Mouse (Mus musculus) kidney, embryonic 15.5 days (tissue): ENCODE results near the gene Olfr578. TPM values are rescaled to one million over a fixed set of nuclear protein-coding genes. Genes with fewer than 3 reads are reported as not detected.

Experiments
- ATAC-seq: fragments of 200-750 bp; cut with Nextera tagmentation; replicated peaks from 2 replicates; pipeline ENCODE4 v1.8.0; 2017; ENCODE audit warnings: moderate TSS enrichment; ENCODE audit not compliant: low FRiP score
- H3K27ac ChIP-seq: fragments of 300-500 bp; sonication (generic); 2 replicates; pipeline ENCODE4 v1.5.1; 2015; ENCODE audit warnings: mild to moderate bottlenecking, inconsistent platforms
- H3K27me3 ChIP-seq: fragments of 300-500 bp; sonication (generic); 2 replicates; pipeline ENCODE4 v1.6.1; 2015; ENCODE audit warnings: inconsistent platforms
- H3K36me3 ChIP-seq: fragments of 300-500 bp; sonication (generic); 2 replicates; pipeline ENCODE4 v1.6.1; 2015; ENCODE audit warnings: inconsistent platforms
- H3K4me1 ChIP-seq: fragments of 300-500 bp; sonication (generic); 2 replicates; pipeline ENCODE4 v1.6.1; 2015; ENCODE audit warnings: inconsistent platforms
- H3K4me2 ChIP-seq: fragments of 300-500 bp; sonication (generic); 2 replicates; pipeline ENCODE4 v1.6.1; 2015; ENCODE audit warnings: moderate library complexity, mild to moderate bottlenecking, inconsistent platforms
- H3K4me3 ChIP-seq: fragments of 300-500 bp; sonication (generic); replicated peaks from 2 replicates; pipeline ENCODE4 v1.5.1; 2015; ENCODE audit warnings: mild to moderate bottlenecking, inconsistent platforms
- H3K9ac ChIP-seq: fragments of 300-500 bp; sonication (generic); 2 replicates; pipeline ENCODE4 v1.6.1; 2015; ENCODE audit warnings: mild to moderate bottlenecking, inconsistent platforms
- H3K9me3 ChIP-seq: fragments of 300-500 bp; sonication (generic); replicated peaks from 2 replicates; pipeline ENCODE4 v1.6.1; 2016; ENCODE audit warnings: inconsistent platforms
- WGBS: fragments of 180-500 bp; shearing (Covaris S2); methylation state at CpG from one replicate; pipeline ENCODE4 v1.1.7; 2015; ENCODE audit warnings: mixed read lengths; 5-methylcytosine and 5-hydroxymethylcytosine counted together
- polyA plus RNA-seq: library from polyadenylated mRNA; unstranded; fragments of >200 nt; fragmentation: Nextera tagmentation; extraction: Ambion mirVana; gene quantifications from 2 replicates; pipeline ENCODE4 v1.2.1, GENCODE M21; 2015

Olfr578 gene
- polyA plus RNA-seq, result not detected in 2 replicates

DNA sequence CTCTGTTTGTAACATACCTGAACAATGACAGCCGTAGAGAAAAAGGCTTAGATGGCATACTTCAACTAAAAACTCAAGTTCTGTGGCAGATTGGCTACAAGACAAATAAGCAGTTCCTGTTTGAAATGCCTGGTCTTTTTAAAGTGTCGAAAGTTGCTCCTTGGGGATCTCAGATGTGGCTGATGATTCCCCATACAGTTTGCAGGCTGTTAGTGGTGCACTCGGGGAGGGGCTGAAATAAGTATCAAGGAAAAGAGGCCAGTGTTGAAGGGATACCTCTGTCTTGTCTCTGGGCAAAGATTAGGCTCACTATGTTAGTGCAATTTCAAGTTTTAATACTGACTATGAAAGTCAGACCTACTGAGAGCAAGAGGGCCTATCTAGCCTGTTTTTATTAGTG is at the start of gene Olfr578:
Gene Olfr578, minus strand, starts transcription at position 101 of the 400 bp plus-strand sequence.
- H3K4me1 ChIP-seq, result no peaks in the 10 kb centered on the region
- WGBS, result 77% methylated on average over 3 of the region's 3 CpGs
- no peak for ATAC-seq
- no peak within 1 kb of the TSS for H3K4me3 ChIP-seq
- H3K27me3 ChIP-seq, result no peaks in the 10 kb centered on the region
- no peak within 1 kb of the TSS for H3K4me2 ChIP-seq
- no peaks in the 10 kb centered on the region for H3K36me3 ChIP-seq
- no peaks in the 10 kb centered on the region for H3K9me3 ChIP-seq
- no peak within 1 kb of the TSS for H3K9ac ChIP-seq
- H3K27ac ChIP-seq, result no peak within 1 kb of the TSS

DNA sequence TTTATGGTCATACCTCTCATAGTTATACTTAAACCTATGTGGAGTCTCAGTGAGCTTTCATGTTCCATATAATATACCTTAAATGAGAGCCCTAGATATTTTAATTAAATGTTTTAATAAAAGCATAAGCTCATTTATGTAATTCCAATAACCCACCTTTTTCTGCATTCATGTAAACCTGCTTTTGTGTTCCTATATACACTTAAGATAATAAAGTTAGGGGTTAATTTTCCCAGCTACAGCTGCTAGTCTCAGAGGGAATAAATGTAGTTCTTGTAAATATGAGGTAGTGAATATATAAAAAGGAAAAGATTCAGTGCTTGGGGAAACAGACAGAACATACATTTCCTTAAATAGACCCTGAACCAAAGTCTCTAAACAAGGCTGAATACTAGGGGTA is 48.6 kb upstream of the Olfr578 start, which contains the start of gene Olfr582:
Gene Olfr582, plus strand, starts transcription at position 301 of the 400 bp plus-strand sequence.
- no peak for ATAC-seq
- Histone ChIP-seq H3K4me2 (no peak within 1 kb of the TSS), H3K9me3 (no peaks in the 10 kb centered on the region), H3K9ac (no peak within 1 kb of the TSS), H3K4me3 (no peak within 1 kb of the TSS), H3K36me3 (no peaks in the 10 kb centered on the region), H3K27me3 (no peaks in the 10 kb centered on the region), H3K4me1 (no peaks in the 10 kb centered on the region), H3K27ac (no peak within 1 kb of the TSS)

DNA sequence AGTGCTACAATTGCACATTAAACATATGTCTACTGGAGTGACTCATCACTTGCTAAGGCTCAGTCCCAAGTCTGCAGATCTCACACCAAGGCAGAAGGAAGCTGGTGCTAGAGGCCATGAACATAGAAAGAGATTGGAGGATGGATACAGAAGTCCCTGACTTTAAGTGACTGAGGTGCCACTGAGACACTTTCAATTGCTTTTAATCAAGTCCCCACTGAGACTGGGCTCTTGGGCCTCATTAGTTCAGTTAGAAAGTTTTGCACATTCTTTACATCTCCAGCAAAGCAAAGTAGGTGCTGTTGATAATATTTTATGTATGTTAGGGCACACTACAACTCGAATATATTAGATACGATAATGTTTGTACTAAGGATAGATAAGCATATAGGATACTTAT is 13.3 kb downstream of the Olfr578 start, which contains the start of gene Olfr577:
Gene Olfr577, minus strand, starts transcription at position 101 of the 400 bp plus-strand sequence.
- no peak within 1 kb of the TSS for H3K27ac ChIP-seq
- H3K36me3 ChIP-seq, result no peaks in the 10 kb centered on the region
- no peak within 1 kb of the TSS for H3K4me3 ChIP-seq
- no peak for ATAC-seq
- H3K4me1 ChIP-seq, result no peaks in the 10 kb centered on the region
- H3K27me3 ChIP-seq, result no peaks in the 10 kb centered on the region
- WGBS, result 79% methylated on average over 2 of the region's 2 CpGs
- no peaks in the 10 kb centered on the region for H3K9me3 ChIP-seq
- H3K4me2 ChIP-seq, result no peak within 1 kb of the TSS
- H3K9ac ChIP-seq, result no peak within 1 kb of the TSS

DNA sequence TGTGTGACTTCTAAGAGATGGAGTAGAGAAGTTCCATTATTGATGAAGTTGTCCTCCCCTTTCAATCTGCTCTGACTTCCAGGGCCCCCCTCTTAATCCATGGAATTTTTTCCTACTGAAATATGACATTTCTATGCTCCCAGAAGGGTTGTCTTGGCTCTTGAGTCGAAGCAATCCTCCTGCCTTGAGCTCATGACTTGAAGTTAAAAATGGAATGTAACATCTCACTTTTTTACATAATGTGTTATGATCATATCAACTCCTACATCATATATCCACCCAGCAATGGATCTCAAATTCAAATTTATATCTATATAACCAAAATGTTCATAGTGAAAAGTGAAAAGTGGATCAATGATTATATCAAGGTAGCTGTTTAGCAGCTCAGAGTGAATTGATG is 14.7 kb downstream of the Olfr578 start:
- ATAC-seq, result no peak
- no peaks in the 10 kb centered on the region for H3K4me1 ChIP-seq
- no peak overlapping the region for H3K9ac ChIP-seq
- 46% methylated on average over 1 of the region's 1 CpGs for WGBS
- no peak overlapping the region for H3K4me2 ChIP-seq
- no peaks in the 10 kb centered on the region for H3K27me3 ChIP-seq
- no peak overlapping the region for H3K27ac ChIP-seq
- no peaks in the 10 kb centered on the region for H3K9me3 ChIP-seq
- H3K4me3 ChIP-seq, result no peak overlapping the region
- no peaks in the 10 kb centered on the region for H3K36me3 ChIP-seq

DNA sequence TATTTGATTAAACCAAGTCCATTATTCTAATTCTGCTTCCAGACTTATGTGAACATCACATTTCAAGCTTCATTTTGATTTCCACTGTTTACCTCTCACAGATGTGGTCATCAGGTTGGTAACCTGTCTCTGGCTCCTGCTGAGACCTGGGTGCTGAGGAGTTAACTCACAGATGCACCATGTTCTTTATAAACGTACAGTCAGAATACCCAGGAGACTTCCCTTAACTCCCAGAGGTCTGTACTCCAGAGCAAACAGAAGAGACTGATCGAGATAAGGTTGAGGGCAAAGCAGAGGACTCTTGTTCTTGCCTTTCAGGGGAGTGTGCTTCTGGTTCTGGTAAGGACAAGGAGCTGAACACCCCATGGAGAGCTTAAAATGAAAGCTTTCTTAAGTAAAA is 26.8 kb downstream of the Olfr578 start, which contains the start of gene Olfr576:
Gene Olfr576, plus strand, starts transcription at position 301 of the 400 bp plus-strand sequence.
- no peaks in the 10 kb centered on the region for H3K4me1 ChIP-seq
- no peak within 1 kb of the TSS for H3K4me3 ChIP-seq
- no peaks in the 10 kb centered on the region for H3K36me3 ChIP-seq
- H3K9me3 ChIP-seq, result no peaks in the 10 kb centered on the region
- no peak within 1 kb of the TSS for H3K4me2 ChIP-seq
- WGBS, result 49% methylated on average over 2 of the region's 2 CpGs
- H3K27ac ChIP-seq, result no peak within 1 kb of the TSS
- ATAC-seq, result no peak
- no peak within 1 kb of the TSS for H3K9ac ChIP-seq
- no peaks in the 10 kb centered on the region for H3K27me3 ChIP-seq

DNA sequence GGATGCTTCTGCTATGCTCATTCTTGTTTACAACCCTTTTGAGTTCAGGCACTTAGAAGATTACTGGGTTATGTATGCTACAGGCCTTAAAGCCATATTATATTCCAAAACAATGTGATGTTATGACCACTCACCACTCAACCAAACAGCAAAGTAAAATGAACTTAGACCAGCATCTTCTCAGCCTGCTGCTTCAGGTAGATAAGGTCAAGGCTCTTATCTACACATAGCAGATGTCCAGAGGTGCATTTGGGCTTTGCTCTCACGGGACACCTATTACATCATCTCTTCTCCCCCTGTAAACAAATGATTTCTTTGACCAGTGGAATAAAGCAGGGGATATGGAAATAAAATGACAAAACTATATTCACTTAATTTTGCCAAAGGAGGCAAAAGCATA is 30.5 kb downstream of the Olfr578 start, which contains the start of gene Olfr575:
Gene Olfr575, minus strand, starts transcription at position 183 of the 400 bp plus-strand sequence.
- no peak for ATAC-seq
- 66% methylated on average over 1 of the region's 1 CpGs for WGBS
- Histone ChIP-seq H3K9me3 (no peaks in the 10 kb centered on the region), H3K4me2 (no peak within 1 kb of the TSS), H3K4me3 (no peak within 1 kb of the TSS), H3K36me3 (no peaks in the 10 kb centered on the region), H3K27ac (no peak within 1 kb of the TSS), H3K9ac (no peak within 1 kb of the TSS), H3K27me3 (no peaks in the 10 kb centered on the region), H3K4me1 (no peaks in the 10 kb centered on the region)

DNA sequence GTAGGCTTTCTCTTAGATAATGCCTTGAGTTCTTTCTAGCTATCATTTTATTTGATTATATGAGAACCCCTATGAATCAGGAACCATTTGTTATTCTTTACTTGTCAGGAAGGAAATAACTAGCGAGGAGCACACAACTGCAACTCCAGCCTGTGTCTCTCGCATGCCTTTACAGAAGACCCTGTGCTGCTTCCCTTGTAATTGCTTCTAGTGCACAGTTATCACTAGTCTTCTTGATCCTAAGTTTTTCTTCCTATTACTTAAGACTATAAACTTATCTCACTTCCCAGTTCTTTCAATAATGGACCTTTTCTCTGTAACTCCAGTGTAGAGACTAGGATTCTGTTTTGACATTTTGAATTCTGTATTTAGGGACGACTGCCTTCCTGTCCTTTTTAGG is 31.0 kb downstream of the Olfr578 start:
- Histone ChIP-seq H3K27me3 (no peaks in the 10 kb centered on the region), H3K4me1 (no peaks in the 10 kb centered on the region), H3K4me3 (no peak overlapping the region), H3K27ac (no peak overlapping the region), H3K4me2 (no peak overlapping the region), H3K36me3 (no peaks in the 10 kb centered on the region), H3K9me3 (no peaks in the 10 kb centered on the region), H3K9ac (no peak overlapping the region)
- no peak for ATAC-seq
- 63% methylated on average over 3 of the region's 3 CpGs for whole genome bisulfite sequencing

DNA sequence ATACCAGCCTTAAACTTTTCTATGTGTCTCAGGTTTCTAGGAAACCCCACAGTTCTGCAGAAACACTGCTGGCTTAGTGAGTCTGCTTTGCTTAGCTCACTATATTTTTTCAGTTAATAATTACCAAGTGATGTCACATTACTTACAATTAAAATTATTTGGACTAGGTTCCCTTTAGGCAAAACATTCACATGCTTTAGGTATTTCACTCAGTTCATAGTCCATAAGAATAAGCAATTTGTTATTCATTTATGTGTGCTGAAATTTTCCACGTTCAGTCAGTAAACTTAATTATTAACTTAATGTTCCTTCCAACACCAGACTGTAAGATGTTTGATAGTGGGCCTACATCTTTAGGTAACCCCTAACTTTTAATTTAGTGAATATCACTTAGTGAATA is 38.4 kb downstream of the Olfr578 start:
- no peak overlapping the region for H3K27ac ChIP-seq
- 57% methylated on average over 1 of the region's 1 CpGs for whole genome bisulfite sequencing
- no peaks in the 10 kb centered on the region for H3K36me3 ChIP-seq
- no peak overlapping the region for H3K4me3 ChIP-seq
- no peaks in the 10 kb centered on the region; the same call in 1 of the 2 replicates for H3K4me1 ChIP-seq
- H3K9me3 ChIP-seq, result no peaks in the 10 kb centered on the region
- H3K9ac ChIP-seq, result no peak overlapping the region
- no peak overlapping the region for H3K4me2 ChIP-seq
- no peaks in the 10 kb centered on the region for H3K27me3 ChIP-seq
- ATAC-seq, result peak; percentile 64

DNA sequence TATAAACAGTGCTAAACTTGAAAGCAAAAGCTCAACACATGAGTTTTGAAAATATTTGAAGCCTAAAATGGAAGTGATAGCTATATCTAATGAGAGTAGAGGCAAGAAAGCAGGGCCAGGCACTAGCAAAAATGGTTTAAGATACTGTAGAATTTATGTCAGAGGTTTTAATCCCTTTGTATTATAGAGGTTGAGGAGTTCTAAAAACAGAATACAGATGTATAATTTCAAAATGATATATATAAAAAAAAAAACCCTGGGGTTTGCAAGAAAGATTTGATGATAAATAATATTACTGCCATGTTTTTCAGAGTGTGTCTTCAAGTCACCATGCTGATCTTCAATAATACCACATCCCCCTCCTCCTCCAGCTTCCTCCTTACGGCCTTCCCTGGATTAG is 41.0 kb downstream of the Olfr578 start, which contains the start of gene Olfr574:
Gene Olfr574, plus strand, starts transcription at position 301 of the 400 bp plus-strand sequence.
- 88% methylated on average over 1 of the region's 1 CpGs for WGBS
- H3K4me1 ChIP-seq, result no peaks in the 10 kb centered on the region; the same call in 1 of the 2 replicates

DNA sequence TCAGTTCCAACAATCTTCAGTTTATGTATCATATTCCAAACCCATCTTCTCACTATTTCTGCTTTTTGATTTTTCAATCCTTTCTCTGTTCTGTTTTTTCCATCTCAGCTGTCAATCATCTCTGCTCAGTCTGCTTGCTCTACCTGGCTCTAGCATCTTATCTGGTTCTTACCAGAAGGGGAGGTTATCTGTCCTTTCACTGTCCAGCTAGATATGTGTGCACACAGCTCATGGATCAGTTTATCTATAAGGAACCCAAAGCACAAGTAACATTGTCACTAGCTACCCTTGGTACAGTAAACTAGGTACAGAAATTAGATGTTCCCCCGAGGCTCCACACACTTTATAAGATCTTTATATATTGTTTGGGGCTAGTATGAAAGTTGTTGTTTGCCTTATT is 45.7 kb downstream of the Olfr578 start:
- Histone ChIP-seq H3K27me3 (no peaks in the 10 kb centered on the region), H3K4me2 (no peak overlapping the region), H3K9me3 (no peaks in the 10 kb centered on the region), H3K36me3 (no peaks in the 10 kb centered on the region), H3K9ac (no peak overlapping the region), H3K27ac (no peak overlapping the region), H3K4me1 (no peaks in the 10 kb centered on the region), H3K4me3 (no peak overlapping the region)
- ATAC-seq, result no peak
- WGBS, result 85% methylated on average over 1 of the region's 1 CpGs

More for the DNA sequence above, 41.0 kb downstream of the Olfr578 start, which contains the start of gene Olfr574:
- Histone ChIP-seq H3K9me3 (no peaks in the 10 kb centered on the region), H3K4me2 (no peak within 1 kb of the TSS), H3K36me3 (no peaks in the 10 kb centered on the region), H3K9ac (no peak within 1 kb of the TSS), H3K27ac (no peak within 1 kb of the TSS), H3K4me3 (no peak within 1 kb of the TSS), H3K27me3 (no peaks in the 10 kb centered on the region)
- ATAC-seq, result no peak

DNA sequence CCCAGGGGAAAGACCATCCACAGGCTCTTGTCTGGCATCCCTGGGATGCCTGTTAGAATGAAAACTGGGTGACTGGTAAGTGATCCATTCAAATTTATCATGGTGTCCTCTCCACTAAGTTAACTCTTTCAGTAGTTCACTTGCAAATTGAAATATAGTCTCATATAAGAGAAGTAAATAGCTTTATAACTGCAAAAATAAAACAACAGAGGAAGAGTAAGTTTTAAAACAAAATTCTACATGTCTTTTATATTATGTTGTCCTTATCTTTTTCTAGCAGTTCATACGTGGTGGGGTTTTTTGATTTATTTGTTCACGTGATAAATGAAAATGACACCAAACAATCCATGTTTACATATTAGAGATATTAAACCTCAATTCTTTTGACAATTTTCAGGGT is 46.6 kb downstream of the Olfr578 start, which contains the start of gene Olfr573-ps1:
Gene Olfr573-ps1, minus strand, starts transcription at position 101 of the 400 bp plus-strand sequence.
- H3K4me2 ChIP-seq, result no peak within 1 kb of the TSS
- H3K4me1 ChIP-seq, result no peaks in the 10 kb centered on the region
- H3K36me3 ChIP-seq, result no peaks in the 10 kb centered on the region
- H3K27ac ChIP-seq, result no peak within 1 kb of the TSS
- H3K9me3 ChIP-seq, result no peaks in the 10 kb centered on the region
- no peak for ATAC-seq
- WGBS, result 89% methylated on average over 2 of the region's 2 CpGs
- no peak within 1 kb of the TSS for H3K4me3 ChIP-seq
- H3K9ac ChIP-seq, result no peak within 1 kb of the TSS
- no peaks in the 10 kb centered on the region for H3K27me3 ChIP-seq
